Mouse (Mus musculus): ENCODE results near the gene Emp3.
"Not testable (repeated sequence)": the region's sequence is repeated elsewhere in the genome, so short reads cannot be mapped to it uniquely, and the experiment has no call there.

Emp3 gene

DNA sequence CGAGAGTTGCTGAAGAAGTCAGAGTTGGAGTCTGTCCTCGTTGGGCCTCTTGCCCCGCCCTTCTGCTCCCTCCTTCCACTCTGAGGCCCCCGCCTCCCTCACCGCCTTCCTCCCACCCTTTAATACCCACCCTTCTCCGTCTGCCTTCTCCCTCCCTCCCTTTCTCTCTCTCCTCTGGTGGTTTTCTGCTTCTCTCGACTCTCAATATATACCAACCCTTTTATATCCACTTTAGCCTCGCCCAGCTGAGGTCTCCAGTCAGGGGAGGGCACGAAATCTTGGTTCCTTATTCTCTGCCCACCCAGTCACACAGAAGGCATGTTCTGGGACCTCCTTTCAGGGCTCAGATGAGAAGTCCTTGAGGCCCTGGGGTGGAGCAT lies at the start of gene Emp3:
Gene Emp3 (minus strand): TSS at position 163 of the 380 bp plus-strand sequence.
- DNase-seq: peak; percentile 67

DNA sequence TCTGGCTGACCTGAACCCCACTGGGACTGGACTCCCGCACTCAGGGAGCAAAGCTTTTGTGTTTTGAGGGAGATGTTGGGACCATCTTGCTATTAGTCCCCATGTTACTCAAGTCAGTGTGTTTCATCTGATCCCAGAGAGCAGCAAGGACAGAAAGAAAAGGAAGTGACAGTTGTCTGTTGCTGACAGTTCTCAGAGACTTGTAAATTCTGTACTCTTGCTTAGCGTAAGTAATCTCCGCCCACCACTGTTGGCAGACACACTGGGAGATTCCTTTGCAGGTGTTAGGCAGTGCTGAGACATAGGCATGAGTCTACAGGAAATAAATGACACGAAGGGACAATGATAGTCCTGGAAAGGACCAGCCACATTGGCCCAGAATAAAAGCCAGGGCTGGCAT lies 35.4 kb upstream of the Emp3 start:
- DNase-seq: no peak

DNA sequence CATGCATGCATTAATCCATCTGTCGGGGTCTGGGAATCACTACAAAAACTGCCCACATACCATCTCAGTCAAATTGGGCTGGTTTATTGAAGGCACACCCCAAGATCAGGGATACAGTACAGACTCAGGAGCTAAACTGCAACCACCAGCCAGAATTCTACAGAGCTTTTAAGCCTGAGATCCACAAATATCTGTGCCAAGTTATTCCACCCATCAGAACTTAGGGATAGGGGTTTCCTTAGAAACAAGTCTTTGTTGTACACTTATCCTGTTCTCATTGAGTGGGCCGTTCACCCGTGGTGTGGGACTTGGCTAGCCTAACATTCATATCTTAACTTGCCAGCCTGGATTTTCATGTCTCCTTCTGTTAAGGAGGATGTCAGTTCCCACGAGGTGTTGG lies 27.9 kb upstream of the Emp3 start:
- no peak for DNase-seq

DNA sequence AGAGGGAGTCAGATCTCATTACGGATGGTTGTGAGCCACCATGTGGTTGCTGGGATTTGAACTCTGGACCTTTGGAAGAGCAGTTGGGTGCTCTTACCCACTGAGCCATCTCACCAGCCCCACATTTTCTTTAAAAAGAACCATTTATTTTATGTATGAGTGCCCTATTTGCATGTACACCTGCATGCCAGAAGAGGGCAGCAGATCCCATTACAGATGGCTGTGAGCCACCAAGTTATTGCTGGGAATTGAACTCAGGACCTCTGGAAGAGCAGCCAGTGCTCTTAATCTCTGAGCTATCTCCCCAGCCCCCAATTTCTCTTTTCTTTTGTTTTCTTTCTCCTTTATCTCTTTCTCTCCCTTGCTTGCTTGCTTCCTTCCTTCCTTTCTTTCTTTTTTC lies 22.1 kb upstream of the Emp3 start:
- peak; percentile 19 for DNase-seq

- no peak for DNase-seq
These were observed 20.8 kb upstream of the Emp3 start for GRCm38 (mm10) chr7:45941986-45942385.

DNA sequence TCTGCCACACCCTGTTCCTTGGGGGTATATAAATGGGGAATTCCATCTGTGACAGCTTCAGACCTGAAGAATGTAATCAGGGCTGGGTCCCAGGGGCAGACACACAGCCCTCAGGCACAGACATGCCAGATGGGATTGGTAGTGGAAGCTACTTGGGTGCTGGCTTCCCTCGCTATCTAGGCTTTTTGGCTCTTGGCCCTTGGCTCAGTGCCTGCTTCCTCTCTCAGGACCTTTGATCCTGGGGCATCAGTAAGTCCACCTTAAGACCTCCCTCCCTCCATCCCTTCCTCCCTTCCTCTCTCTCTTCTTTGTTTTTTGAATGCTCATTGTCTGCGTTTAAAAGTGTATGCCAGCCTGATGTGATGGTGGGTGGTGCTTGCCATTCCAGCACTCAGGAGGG lies 18.6 kb upstream of the Emp3 start:
- DNase-seq: no peak

DNA sequence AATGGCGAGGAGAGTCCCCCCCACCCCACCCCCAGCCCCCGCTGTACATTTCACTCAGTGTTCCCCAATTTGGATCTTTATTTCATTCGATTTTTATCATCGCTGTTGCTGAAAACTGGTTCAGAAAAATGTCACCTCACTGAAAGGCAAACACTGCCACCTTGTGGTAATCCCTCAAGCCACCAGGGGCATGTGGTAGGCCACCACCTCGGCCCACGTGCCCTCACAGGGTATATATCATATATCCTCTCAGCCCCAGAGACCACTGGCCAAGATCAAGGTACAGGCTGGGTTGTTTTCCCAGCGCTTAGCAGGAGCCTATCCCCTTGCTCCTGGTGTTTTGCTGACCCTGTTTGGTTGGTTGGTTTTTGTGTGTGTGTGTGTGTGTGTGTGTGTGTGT lies 13.9 kb upstream of the Emp3 start:
- DNase-seq: peak; percentile 78

DNA sequence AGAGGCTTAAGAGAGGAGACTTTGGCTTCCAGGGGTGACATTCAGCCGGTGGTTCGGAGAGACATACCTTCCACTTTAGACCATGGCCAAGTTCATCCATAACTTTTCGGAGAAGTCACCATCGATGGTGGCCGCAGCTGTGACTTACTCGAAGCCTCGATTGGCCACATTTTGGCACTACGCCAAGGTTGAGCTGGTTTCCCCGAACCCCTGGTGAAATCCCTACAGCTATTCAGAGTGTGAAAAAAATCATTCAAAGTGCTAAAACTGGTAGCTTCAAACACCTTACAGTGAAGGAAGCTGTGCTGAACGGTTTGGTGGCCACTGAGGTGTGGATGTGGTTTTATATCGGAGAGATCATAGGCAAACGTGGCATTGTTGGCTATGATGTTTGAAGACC lies 12.6 kb upstream of the Emp3 start:
- not testable (repeated sequence) for DNase-seq

DNA sequence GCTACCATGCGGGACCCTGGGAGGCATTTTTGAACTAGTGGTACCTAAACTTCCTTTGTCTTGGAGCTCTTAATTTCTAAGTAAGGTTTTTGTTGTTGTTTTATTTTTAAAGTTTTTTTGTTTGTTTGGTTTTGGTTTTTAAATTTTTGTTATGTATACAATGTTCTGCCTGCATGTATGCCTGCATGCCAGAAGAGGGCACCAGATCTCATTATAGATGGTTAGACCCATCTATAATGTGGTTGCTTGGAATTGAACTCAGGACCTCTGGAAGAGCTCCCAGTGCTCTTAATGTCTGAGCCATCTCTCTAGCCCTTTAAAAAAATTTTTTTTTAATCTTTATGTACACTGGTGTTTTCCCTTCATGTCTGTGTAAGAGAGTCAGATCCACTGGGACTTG lies 8.5 kb upstream of the Emp3 start:
- DNase-seq: no peak

- no peak for DNase-seq
These were observed 7.6 kb upstream of the Emp3 start for GRCm38 (mm10) chr7:45928626-45929295.

DNA sequence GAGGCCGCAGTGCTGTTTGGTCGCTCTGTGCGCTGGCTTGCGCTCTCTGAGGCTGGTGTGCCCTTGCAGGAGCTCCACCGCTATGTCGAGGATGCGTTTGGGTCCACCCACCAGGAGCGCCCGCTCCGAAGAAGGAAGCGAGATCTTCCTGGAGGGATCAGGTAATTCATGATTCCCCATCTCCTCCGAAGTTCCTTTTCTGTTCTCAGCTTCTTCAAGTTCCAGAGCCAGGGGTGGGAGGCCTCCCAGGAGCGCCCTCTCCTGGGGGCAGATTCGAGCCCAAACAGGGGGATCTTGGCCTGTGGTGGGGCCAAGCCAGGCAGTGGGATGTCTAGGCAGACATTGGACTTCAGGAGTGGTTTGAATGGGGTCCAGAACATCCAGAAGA lies 3.2 kb upstream of the Emp3 start:
- DNase-seq: peak; percentile 37

DNA sequence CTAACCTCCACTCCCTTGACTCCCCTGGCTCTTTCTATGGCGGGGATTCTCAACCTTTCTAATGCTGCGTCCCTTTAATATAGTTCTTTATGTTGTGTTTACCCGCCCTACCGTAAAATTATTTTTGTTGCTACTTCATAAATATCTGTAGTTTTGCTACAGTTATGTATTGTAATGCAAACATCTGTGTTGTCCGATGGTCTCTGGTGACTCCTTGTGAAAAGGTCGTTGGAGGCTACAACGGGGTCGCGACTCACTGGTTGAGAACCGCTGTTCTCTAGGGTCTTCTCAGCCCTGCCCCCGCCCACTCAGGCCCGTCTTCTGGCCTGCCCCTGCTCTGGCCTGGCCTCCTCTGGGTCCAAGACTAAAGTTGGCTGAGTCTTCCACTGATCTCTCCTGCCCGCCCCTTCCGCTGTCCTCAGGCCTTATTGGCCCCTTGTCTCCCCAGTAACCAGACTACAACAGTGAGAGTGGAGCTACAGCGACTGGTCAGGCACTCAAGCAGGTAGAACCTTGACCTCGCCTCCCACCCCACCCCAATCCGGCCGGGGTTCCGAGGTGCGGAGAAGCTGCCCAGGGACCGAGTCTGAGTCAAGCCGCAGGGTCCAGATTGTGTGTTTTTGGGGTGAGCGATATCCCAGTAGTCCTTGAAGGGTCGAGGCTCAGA lies 2.7 kb upstream of the Emp3 start, which contains the start of gene Ccdc114:
Gene Ccdc114 (plus strand): TSS at position 311 of the 667 bp plus-strand sequence.
- peak; percentile 73 for DNase-seq

GRCm38 (mm10) chr7:45922928-45923761 lies 1.9 kb upstream of the Emp3 start:
- peak; percentile 97 for DNase-seq

GRCm38 (mm10) chr7:45921950-45922600 lies 871 bp upstream of the Emp3 start:
- DNase-seq: no peak

DNA sequence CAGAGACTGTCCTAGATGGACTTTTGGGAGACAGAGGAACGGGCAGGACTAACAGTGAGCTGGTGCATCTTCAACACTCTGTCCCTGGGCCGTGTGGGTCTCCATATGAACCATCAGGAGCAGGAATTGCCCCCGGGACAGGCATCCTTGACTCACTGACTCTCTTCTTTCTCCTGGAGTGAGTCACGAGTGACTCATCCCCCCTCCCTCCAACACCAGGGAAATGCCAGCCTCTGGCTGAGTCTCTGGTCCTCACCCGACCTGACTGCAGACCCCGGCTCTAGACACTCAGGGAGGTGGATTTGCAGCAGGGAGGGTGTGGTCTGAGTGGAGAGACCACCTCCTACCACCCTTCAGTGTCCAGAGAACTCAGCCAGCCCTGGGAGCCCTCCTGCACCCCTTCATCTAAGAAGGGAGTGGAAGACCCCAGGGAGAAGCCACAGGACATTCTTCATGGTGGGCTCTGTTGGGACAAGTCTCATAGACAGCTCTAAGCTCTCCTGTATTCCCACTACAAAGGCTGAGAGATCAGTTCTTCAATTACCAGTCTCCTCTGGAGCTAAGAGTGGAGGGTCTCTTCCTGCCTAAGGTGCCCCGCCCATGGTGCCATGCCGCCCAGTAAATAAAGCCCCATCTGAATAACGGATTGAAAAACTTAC lies 492 bp downstream of the Emp3 start:
- DNase-seq: peak; percentile 26

GRCm38 (mm10) chr7:45919761-45920160 lies 1.4 kb downstream of the Emp3 start:
- no peak for DNase-seq

DNA sequence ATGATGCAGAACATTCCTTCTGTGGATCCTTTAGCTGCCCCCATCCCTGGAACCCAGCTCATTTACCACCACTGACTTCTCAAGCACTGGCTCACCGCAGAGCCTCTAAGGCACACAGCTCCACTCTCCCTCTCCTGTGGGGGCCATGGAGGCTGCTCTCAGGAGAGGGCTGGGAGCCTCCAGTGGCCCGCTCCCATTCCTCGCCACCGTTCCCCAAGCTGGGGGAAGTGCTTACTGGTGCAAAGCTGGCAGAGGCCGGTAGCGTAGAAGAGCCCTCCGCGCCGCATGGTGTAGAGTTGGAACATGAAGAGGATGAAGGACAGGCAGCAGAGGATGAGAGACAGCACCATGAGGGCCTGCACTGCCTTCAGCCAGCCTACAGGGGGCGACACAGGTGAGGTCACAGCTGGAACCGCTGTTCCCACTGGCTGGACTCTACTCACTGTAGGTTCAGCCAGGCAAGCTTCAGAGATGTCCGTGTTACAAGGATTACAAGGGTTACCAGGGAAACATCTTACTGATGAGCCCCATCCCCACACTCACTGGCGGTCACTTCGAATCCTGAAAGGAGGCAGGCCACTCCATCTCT lies 2.0 kb downstream of the Emp3 start:
- DNase-seq: no peak

DNA sequence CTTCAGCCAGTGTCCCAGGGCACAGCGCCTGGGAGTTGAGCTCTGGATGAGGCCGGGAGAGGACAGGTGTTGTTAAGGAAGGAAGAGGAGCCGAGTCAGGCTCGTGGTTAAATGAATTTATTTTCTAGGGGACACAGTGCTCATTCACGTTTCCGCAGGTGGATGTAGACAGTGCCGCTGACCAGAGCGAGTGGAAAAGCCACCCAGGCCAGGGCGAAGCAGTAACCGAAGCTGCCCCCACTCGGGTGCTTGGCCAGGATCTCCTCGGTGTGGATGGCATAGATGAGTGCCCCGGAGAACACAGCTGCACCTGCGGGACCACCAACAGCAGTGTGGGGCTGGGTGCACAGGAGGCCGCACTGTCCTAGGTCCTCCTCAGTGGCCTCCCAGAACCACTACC lies 3.3 kb downstream of the Emp3 start:
- DNase-seq: no peak

GRCm38 (mm10) chr7:45917004-45917704 lies 4.0 kb downstream of the Emp3 start:
- DNase-seq: peak; percentile 11

- peak; percentile 75 for DNase-seq
These were observed 4.9 kb downstream of the Emp3 start for GRCm38 (mm10) chr7:45916056-45917003.
